Mouse (Mus musculus): ENCODE results near the gene Arel1. TPM values are rescaled to one million over a fixed set of nuclear protein-coding genes. Genes with fewer than 3 reads are reported as not detected.

The Arel1 gene
- polyA plus RNA-seq, 1 experiment from 2014 or later: 21.1 TPM

GRCm38 (mm10) chr12:84890289-84890688 lies 80.4 kb downstream of the Arel1 start:
- WGBS: 77% methylated on average over 15 of the region's 15 CpGs

GRCm38 (mm10) chr12:84885107-84885876 lies 85.4 kb downstream of the Arel1 start:
- WGBS: 73% methylated on average over 11 of the region's 11 CpGs
- no peaks in the 10 kb centered on the region for H3K27me3 ChIP-seq (ENCODE audit: control insufficient read depth, insufficient read depth, low read length)

More at GRCm38 (mm10) chr12:84890289-84890688, 80.4 kb downstream of the Arel1 start:
- Histone ChIP-seq H3K4me1 (ENCODE audit: control insufficient read depth, insufficient read depth, low read length) (no peaks in the 10 kb centered on the region), H3K27ac (replicated peaks; ENCODE audit: low read depth, low read length) (no peak overlapping the region), H3K4me2 (ENCODE audit: low read depth, low read length) (no peak overlapping the region), H3K36me3 (replicated peaks; ENCODE audit: control insufficient read depth, insufficient read depth, low read depth, low read length) (no peaks in the 10 kb centered on the region), H3K27me3 (ENCODE audit: control insufficient read depth, insufficient read depth, low read length) (no peaks in the 10 kb centered on the region), H3K9me3 (replicated peaks; ENCODE audit: control insufficient read depth, low read length) (no peaks in the 10 kb centered on the region), H3K4me3 (ENCODE audit: low read depth, low read length) (no peak overlapping the region), H3K9ac (replicated peaks; ENCODE audit: low read length) (no peak overlapping the region)
- ATAC-seq (replicated peaks; ENCODE audit: insufficient number of reproducible peaks, low FRiP score, low TSS enrichment, low read depth) (no peak), DNase-seq (ENCODE audit: low spot score) (no peak)

GRCm38 (mm10) chr12:84884423-84885076 lies 86.2 kb downstream of the Arel1 start:
- H3K4me2 ChIP-seq (ENCODE audit: low read depth, low read length): no peak overlapping the region
- H3K36me3 ChIP-seq (replicated peaks; ENCODE audit: control insufficient read depth, insufficient read depth, low read depth, low read length): no peaks in the 10 kb centered on the region

More at GRCm38 (mm10) chr12:84885107-84885876, 85.4 kb downstream of the Arel1 start:
- no peak overlapping the region for H3K4me3 ChIP-seq (ENCODE audit: low read depth, low read length)
- H3K9ac ChIP-seq (replicated peaks; ENCODE audit: low read length): no peak overlapping the region
- no peaks in the 10 kb centered on the region for H3K4me1 ChIP-seq (ENCODE audit: control insufficient read depth, insufficient read depth, low read length)
- no peak overlapping the region for H3K27ac ChIP-seq (replicated peaks; ENCODE audit: low read depth, low read length)
- H3K9me3 ChIP-seq (replicated peaks; ENCODE audit: control insufficient read depth, low read length): no peaks in the 10 kb centered on the region
- H3K4me2 ChIP-seq (ENCODE audit: low read depth, low read length): no peak overlapping the region
- H3K36me3 ChIP-seq (replicated peaks; ENCODE audit: control insufficient read depth, insufficient read depth, low read depth, low read length): no peaks in the 10 kb centered on the region
- DNase-seq (ENCODE audit: low spot score): no peak
- ATAC-seq (replicated peaks; ENCODE audit: insufficient number of reproducible peaks, low FRiP score, low TSS enrichment, low read depth): no peak

GRCm38 (mm10) chr12:84882796-84883195 lies 87.9 kb downstream of the Arel1 start:
- no peak overlapping the region for H3K9ac ChIP-seq (replicated peaks; ENCODE audit: low read length)
- H3K4me3 ChIP-seq (ENCODE audit: low read depth, low read length): no peak overlapping the region
- 80% methylated on average over 4 of the region's 4 CpGs for WGBS
- DNase-seq (ENCODE audit: low spot score) (no peak), ATAC-seq (replicated peaks; ENCODE audit: insufficient number of reproducible peaks, low FRiP score, low TSS enrichment, low read depth) (no peak)
- no peaks in the 10 kb centered on the region for H3K9me3 ChIP-seq (replicated peaks; ENCODE audit: control insufficient read depth, low read length)
- no peak overlapping the region for H3K4me2 ChIP-seq (ENCODE audit: low read depth, low read length)
- H3K36me3 ChIP-seq (replicated peaks; ENCODE audit: control insufficient read depth, insufficient read depth, low read depth, low read length): no peaks in the 10 kb centered on the region
- H3K27ac ChIP-seq (replicated peaks; ENCODE audit: low read depth, low read length): no peak overlapping the region
- no peaks in the 10 kb centered on the region for H3K4me1 ChIP-seq (ENCODE audit: control insufficient read depth, insufficient read depth, low read length)
- no peaks in the 10 kb centered on the region for H3K27me3 ChIP-seq (ENCODE audit: control insufficient read depth, insufficient read depth, low read length)

More at GRCm38 (mm10) chr12:84884423-84885076, 86.2 kb downstream of the Arel1 start:
- Histone ChIP-seq H3K4me1 (ENCODE audit: control insufficient read depth, insufficient read depth, low read length) (no peaks in the 10 kb centered on the region), H3K27me3 (ENCODE audit: control insufficient read depth, insufficient read depth, low read length) (no peaks in the 10 kb centered on the region), H3K27ac (replicated peaks; ENCODE audit: low read depth, low read length) (no peak overlapping the region), H3K9ac (replicated peaks; ENCODE audit: low read length) (no peak overlapping the region), H3K9me3 (replicated peaks; ENCODE audit: control insufficient read depth, low read length) (no peaks in the 10 kb centered on the region), H3K4me3 (ENCODE audit: low read depth, low read length) (no peak overlapping the region)
- no peak for ATAC-seq (replicated peaks; ENCODE audit: insufficient number of reproducible peaks, low FRiP score, low TSS enrichment, low read depth)
- DNase-seq (ENCODE audit: low spot score): no peak
- WGBS: 80% methylated on average over 7 of the region's 7 CpGs

GRCm38 (mm10) chr12:84880091-84880490 lies 90.6 kb downstream of the Arel1 start:
- H3K27me3 ChIP-seq (ENCODE audit: control insufficient read depth, insufficient read depth, low read length): peaks cover 23% of the 10 kb centered on the region
- no peak overlapping the region for H3K4me2 ChIP-seq (ENCODE audit: low read depth, low read length)
- peaks cover 2% of the 10 kb centered on the region; the same call in 1 of the 2 replicates for H3K4me1 ChIP-seq (ENCODE audit: control insufficient read depth, insufficient read depth, low read length)
- DNase-seq (ENCODE audit: low spot score) (no peak), ATAC-seq (replicated peaks; ENCODE audit: insufficient number of reproducible peaks, low FRiP score, low TSS enrichment, low read depth) (no peak)
- H3K27ac ChIP-seq (replicated peaks; ENCODE audit: low read depth, low read length): no peak overlapping the region
- H3K4me3 ChIP-seq (ENCODE audit: low read depth, low read length): no peak overlapping the region
- H3K9ac ChIP-seq (replicated peaks; ENCODE audit: low read length): no peak overlapping the region
- no peaks in the 10 kb centered on the region for H3K36me3 ChIP-seq (replicated peaks; ENCODE audit: control insufficient read depth, insufficient read depth, low read depth, low read length)
- no peaks in the 10 kb centered on the region for H3K9me3 ChIP-seq (replicated peaks; ENCODE audit: control insufficient read depth, low read length)
- 60% methylated on average over 11 of the region's 11 CpGs for WGBS

- Histone ChIP-seq H3K27me3 (ENCODE audit: control insufficient read depth, insufficient read depth, low read length) (peaks cover 38% of the 10 kb centered on the region), H3K36me3 (replicated peaks; ENCODE audit: control insufficient read depth, insufficient read depth, low read depth, low read length) (no peaks in the 10 kb centered on the region), H3K4me2 (ENCODE audit: low read depth, low read length) (peak within 1 kb of the TSS; percentile 47), H3K27ac (replicated peaks; ENCODE audit: low read depth, low read length) (no peak within 1 kb of the TSS), H3K9me3 (replicated peaks; ENCODE audit: control insufficient read depth, low read length) (no peaks in the 10 kb centered on the region), H3K4me1 (ENCODE audit: control insufficient read depth, insufficient read depth, low read length) (peaks cover 2% of the 10 kb centered on the region; the same call in 1 of the 2 replicates), H3K4me3 (ENCODE audit: low read depth, low read length) (peak within 1 kb of the TSS; percentile 27), H3K9ac (replicated peaks; ENCODE audit: low read length) (no peak within 1 kb of the TSS)
- WGBS: 1% methylated on average over 34 of the region's 34 CpGs
- peak; percentile 57; the same call in 1 of the 2 replicates for ATAC-seq (replicated peaks; ENCODE audit: insufficient number of reproducible peaks, low FRiP score, low TSS enrichment, low read depth)
- peak; percentile 76 for DNase-seq (ENCODE audit: low spot score)
Observed at GRCm38 (mm10) chr12:84876481-84877121, 94.1 kb downstream of the Arel1 start, which contains the start of gene Ltbp2. Ltbp2 (minus strand) TSS chr12:84876532.

- Histone ChIP-seq H3K4me2 (ENCODE audit: low read depth, low read length) (peak overlapping the region; percentile 47), H3K36me3 (replicated peaks; ENCODE audit: control insufficient read depth, insufficient read depth, low read depth, low read length) (no peaks in the 10 kb centered on the region), H3K9ac (replicated peaks; ENCODE audit: low read length) (no peak overlapping the region), H3K4me1 (ENCODE audit: control insufficient read depth, insufficient read depth, low read length) (peaks cover 2% of the 10 kb centered on the region; the same call in 1 of the 2 replicates), H3K27me3 (ENCODE audit: control insufficient read depth, insufficient read depth, low read length) (peaks cover 38% of the 10 kb centered on the region), H3K4me3 (ENCODE audit: low read depth, low read length) (peak overlapping the region; percentile 27), H3K27ac (replicated peaks; ENCODE audit: low read depth, low read length) (no peak overlapping the region), H3K9me3 (replicated peaks; ENCODE audit: control insufficient read depth, low read length) (no peaks in the 10 kb centered on the region)
- WGBS: 2% methylated on average over 59 of the region's 59 CpGs
- peak; percentile 12 for DNase-seq (ENCODE audit: low spot score)
- no peak for ATAC-seq (replicated peaks; ENCODE audit: insufficient number of reproducible peaks, low FRiP score, low TSS enrichment, low read depth)
Observed at GRCm38 (mm10) chr12:84875761-84876480, 94.8 kb downstream of the Arel1 start.

Data from embryonic facial prominence, embryonic 11.5 days (tissue).